Mouse (Mus musculus) adrenal gland, postnatal 36 days (tissue): ENCODE results near the gene 2610042L04Rik. TPM values are rescaled to one million over a fixed set of nuclear protein-coding genes. Genes with fewer than 3 reads are reported as not detected.
"Not testable (repeated sequence)": the region's sequence is repeated elsewhere in the genome, so short reads cannot be mapped to it uniquely, and the experiment has no call there.

ENCODE experiments used
- DNase-seq, 2 experiments: peaks; one replicate each; pipeline ENCODE4 v3.0.0; 2021; ENCODE audit warnings: mixed read lengths in 1 of 2
- long read RNA-seq, 2 experiments: library from polyadenylated mRNA; stranded (forward); transcript quantifications; one replicate each; pipeline ENCODE4 v2.0.0; 2021; ENCODE audit warnings: borderline sequencing depth in 2 of 2
- total RNA-seq, 2 experiments: library from RNA; stranded (reverse); gene quantifications; 2 replicates each; pipeline ENCODE4 v1.2.3; 2021

The 2610042L04Rik gene
- not detected for total RNA-seq
- long read RNA-seq, experiment 1, result 0 reads
- long read RNA-seq, experiment 2, result 0 reads

DNA sequence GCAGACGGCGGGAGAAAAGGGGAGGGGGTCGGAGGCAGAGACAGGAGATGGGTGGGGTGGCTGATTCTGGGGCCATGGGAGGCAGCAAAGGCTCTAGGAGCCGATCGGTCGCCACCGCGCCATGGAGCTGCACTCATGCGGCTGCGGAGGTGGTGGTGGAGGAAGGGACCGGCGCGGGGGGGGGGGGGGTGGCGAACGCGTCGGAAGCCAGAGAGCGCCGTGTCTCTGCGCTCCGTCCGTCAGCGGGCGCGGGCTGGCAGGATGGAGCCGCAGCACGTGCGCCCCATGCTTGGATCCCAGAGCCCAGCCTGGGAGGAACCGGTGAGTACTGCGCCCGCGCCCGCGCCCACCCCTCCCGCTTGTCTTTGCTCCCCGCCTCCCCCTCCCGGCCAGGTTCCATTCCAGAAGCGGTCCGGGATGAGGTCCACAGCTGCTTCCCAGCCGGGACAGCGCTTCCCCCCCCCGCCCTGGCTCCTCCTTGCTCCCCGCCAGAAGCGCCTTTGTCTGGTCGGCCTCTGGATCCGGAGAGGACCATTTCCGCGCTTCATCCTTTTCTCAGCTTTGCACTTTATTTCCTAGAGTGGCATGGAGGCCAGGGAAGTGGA is at the start of gene 2610042L04Rik:
TSS of gene 2610042L04Rik (plus strand) at position 288 of the 605 bp plus-strand sequence.
- DNase-seq, result not testable (repeated sequence)

DNA sequence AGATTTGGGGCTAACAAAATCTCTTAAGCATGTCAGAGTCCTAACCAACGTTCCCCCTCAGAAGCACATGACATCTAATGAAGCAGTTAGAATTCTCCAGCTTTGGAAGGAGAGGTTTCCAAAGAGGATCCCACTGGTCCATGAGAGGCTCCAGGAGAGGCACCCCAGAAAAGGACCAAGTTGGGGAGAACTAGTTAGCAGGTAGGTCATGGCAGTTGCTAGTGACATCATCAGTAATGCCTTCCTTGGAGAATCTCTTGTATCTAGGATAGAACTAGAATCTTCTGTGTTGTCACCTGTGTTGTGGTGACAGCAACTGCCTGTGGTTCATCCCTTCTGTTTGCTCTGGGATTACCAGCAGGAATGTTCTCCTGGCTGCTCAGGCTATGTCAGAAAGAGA is 17.6 kb upstream of the 2610042L04Rik start, which contains the start of gene Gm3149:
TSS of gene Gm3149 (plus strand) at position 301 of the 400 bp plus-strand sequence.
- DNase-seq, result not testable (repeated sequence)

DNA sequence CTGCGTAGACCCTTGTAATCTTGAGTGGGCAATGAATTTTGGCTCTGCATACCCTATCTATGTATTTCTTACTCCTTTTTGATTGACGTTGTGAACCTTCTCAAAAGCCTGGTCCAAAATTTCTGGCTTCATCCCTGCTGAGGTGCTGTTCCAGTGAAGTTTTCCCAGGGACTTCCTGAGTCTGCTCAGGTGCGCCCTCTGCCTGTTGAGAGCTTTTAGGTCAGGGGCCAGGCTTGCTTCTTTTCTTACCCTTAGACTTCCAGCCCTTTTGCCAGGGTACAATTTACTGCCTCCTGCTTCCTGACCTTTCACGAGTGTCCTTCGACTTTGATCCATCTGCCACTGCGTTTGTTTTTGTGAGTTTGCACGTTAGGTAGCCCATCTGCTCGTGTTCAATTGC is 943 bp downstream of the 2610042L04Rik start:
- DNase-seq, result not testable (repeated sequence)

DNA sequence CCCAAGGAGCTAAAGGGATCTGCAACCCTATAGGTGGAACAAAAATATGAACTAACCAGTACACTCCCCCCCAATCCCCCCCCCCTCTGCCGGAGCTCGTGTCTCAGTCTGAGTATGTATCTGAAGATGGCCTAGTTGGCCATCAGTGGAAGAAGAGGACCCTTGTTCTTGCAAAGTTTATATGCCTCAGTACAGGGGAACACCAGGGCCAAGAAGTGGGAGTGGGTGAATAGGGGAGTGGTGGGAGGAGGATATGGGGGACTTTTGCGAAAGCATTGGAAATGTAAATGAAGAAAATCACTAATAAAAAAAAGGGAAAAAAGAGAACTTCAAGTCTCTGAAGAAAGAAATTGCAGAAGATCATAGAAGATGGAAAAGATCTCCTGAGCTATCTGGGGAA is 34.4 kb downstream of the 2610042L04Rik start:
- DNase-seq, result not testable (repeated sequence)

DNA sequence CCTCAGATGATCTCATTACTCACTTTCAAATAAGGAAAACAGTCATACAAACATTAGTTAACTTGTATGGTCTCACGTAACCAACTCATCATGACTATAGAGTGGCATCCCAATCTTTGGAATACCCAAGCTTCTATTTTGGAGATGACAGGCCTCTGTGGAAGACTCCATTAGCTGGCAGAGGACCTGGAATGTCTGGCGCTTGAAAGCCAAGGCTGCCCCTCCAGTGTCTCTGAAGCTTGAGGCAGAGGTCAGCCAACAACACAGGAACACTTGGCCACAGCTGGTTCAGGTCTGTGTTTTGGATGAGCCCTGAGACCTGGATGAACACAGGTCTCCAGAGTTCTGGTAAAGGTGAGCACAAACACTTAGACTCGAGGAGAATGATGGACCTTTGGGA is 35.1 kb downstream of the 2610042L04Rik start:
- DNase-seq, result not testable (repeated sequence)

DNA sequence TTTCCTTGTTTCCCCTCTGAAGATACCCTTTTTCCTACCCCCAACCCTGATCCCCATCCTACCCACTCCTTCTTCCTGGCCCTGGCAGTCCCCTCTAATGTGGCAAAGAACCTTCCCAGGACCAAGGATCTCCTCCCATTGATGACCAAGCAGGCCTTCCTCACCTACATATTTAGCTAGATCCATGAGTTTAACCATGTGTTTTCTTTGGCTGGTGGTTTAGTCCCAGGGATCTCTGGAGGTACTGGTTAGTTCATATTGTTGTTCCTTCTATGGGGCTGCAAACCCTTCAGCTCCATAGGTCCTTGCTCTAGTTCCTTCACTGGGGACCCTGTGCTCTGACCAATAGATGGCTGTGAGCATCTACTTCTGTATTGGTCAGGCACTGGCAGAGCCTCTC is 43.3 kb downstream of the 2610042L04Rik start:
- not testable (repeated sequence) for DNase-seq

DNA sequence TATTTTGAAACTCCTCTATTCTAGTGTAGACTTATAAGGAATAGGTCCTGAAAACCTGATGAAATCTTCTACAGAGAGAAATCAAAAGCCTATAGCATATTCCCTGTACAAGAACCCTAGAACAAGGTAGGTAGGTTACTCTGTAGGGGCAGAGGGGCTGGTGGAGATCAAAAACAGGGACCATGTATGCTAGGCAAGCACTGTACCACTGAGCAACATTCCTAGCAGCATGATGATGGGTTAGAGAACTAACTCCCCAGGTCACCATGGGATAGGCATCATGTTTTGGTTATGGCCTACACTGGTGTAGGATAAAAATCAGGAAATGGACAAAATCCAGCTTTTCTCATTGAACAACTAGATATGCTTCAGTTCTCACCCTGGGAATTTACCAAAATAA is 51.0 kb downstream of the 2610042L04Rik start:
- DNase-seq, result not testable (repeated sequence)

DNA sequence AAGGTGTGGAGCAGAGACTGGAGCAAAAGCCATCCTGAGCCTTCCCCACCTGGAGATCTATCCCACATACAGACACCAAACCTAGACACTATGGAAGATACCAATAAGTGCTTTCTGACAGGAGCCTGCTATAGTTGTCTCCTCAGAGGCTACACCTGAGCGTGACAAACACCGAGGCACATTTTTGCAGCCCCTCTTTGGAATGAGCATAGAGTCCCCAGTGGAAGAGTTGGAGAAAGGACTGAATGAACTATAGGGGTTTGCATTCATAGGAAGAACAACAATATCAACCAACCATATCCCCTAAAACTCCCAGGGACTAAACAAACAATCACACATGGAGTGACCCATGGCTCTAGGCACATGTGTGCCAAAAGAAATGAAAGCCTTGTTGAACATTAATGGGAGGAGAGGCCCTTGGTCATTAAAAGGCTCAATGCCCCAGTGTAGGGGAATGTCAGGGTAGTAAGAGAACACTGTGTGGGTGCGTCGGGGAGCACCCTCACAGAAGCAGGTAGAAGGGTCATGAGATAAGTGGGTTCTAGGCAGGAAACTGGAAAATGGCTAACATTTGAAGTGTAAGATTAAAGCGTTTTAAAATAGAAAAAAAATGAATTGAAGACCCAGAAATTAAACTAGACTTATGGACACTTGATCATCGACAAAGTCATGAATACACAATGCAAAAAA is 58.4 kb downstream of the 2610042L04Rik start:
- DNase-seq, result not testable (repeated sequence)

DNA sequence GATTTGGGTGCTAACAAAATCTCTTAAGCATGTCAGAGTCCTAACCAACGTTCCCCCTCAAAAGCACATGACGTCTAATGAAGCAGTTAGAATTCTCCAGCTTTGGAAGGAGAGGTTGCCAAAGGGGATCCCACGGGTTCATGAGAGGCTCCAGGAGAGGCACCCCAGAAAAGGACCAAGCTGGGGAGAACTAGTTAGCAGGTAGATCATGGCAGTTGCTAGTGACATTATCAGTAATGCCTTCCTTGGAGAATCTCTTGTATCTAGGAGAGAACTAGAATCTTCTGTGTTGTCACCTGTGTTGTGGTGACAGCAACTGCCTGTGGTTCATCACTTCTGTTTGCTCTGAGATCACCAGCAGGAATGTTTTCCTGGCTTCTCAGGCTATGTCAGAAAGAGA is 62.7 kb downstream of the 2610042L04Rik start, which contains the start of gene Gm3159:
TSS of gene Gm3159 (plus strand) at position 301 of the 400 bp plus-strand sequence.
- DNase-seq, result not testable (repeated sequence)

DNA sequence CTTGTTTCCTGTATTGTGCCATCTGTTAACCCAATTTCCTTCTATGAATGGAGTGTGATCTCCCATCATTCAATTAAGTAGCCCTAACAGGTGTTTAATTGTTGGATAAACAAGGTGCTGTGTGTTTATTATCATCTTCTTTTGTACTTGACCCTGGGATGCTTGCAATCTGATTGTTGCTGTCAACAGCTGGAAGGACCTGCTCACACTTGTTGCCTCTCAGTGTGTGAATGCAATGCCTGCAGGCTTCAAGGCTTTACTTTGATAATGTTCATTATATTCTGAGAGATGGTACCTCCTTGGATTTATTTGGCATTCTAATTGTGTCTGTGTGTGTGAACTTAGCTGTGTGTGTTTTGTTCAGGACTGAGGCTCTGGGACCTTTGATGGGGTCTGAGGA is 64.1 kb downstream of the 2610042L04Rik start:
- not testable (repeated sequence) for DNase-seq

DNA sequence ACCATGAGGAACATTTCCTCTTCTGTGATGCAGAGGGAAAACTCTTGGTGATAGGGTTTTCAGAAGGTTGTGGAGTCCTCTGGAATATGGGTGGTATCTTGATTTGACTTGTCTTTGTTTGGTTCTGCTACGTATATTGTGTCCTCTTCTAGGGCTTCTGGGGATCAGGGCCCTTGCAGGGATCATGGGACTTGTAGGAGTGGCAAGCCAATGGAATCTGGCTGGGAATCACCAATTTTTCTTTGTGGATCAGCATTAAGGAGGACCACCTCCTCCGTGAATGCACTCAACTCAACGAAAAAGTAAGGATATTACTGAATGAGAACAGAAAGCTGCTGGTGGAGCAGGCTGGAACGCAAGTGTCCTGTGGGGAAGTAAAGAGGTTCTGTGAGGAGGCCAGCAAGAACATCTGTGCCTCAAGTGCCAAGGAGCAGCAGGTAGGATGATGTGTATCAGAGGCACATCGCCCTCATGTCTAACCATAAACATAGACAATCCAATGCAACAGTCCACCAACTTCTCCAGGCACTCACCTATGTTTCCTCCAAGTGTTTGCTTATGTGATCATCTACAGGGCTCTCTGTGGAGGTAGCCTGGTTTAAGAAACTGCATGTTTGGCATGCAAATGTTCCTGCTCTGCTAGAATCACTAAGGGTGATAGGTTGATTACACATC is 65.7 kb downstream of the 2610042L04Rik start:
- not testable (repeated sequence) for DNase-seq

DNA sequence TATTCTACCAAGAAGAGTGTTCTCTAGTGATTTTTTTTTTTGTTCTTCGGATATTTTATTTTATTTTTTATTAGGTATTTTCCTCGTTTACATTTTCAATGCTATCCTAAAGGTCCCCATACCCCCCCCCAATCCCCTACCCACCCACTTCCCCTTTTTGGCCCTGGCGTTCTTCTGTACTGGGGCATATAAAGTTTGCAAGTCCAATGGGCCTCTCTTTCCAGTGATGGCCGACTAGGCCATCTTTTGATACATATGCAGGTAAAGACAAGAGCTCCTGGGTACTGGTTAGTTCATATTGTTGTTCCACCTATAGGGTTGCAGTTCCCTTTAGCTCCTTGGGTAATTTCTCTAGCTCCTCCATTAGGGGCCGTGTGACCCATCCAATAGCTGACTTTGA is 66.7 kb downstream of the 2610042L04Rik start:
- not testable (repeated sequence) for DNase-seq

DNA sequence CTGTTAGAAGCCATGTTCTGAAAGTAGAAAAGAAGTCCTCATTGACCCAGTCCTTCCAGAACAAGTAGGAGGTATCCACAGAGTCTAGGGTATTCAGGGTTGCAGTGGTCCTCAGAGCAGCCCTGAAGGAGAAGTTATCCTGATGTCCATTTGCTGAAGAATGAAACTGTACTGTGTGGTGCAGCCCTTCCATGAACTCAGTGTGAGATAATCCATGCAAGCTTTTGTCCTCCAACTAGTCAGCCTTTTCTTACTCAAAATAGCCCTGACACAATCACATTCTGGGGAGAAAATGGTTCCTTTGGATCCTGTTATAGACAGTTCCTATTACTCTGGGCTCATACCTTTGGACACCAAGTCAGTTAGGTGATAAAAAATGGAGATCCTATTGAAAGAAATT is 69.3 kb downstream of the 2610042L04Rik start:
- not testable (repeated sequence) for DNase-seq

Other genes with a start within 250 kb of the 2610042L04Rik start
- under 1 TPM in 1 of 2 experiments, not detected in 1; 0.20 TPM for gene Gm8108, start 224.2 kb upstream of the 2610042L04Rik start, total RNA-seq
- gene Gm3127, start 169.7 kb upstream of the 2610042L04Rik start, total RNA-seq, result not detected
- not detected for gene Gm2974, start 152.2 kb upstream of the 2610042L04Rik start, total RNA-seq
- gene Gm3138, start 85.1 kb upstream of the 2610042L04Rik start, total RNA-seq, result not detected
- not detected for gene Gm3149, start 17.5 kb upstream of the 2610042L04Rik start, total RNA-seq
- not detected for gene Gm3159, start 62.8 kb downstream of the 2610042L04Rik start, total RNA-seq
- gene Gm3164, start 80.7 kb downstream of the 2610042L04Rik start, total RNA-seq, result not detected
- gene Gm3173, start 96.2 kb downstream of the 2610042L04Rik start, total RNA-seq, result not detected
- not detected for gene Gm3182, start 147.0 kb downstream of the 2610042L04Rik start, total RNA-seq
- gene Gm3047, start 220.6 kb downstream of the 2610042L04Rik start, total RNA-seq, result not detected